Mouse (Mus musculus) CH12.LX (cell line): Measurements from ENCODE around the gene Ctnnd1. TPM values are rescaled to one million over a fixed set of nuclear protein-coding genes. Genes with fewer than 3 reads are reported as not detected.
A peak's percentile ranks its signal among the peaks of the same experiment; 100 is the strongest.

Experiments
- DNase-seq: peaks from one replicate; pipeline ENCODE4 v3.0.0-alpha.2; 2013; ENCODE audit errors: extremely low read depth
- H3K27ac ChIP-seq: 2 replicates; pipeline ENCODE4 v1.5.1; 2012; ENCODE audit warnings: low read depth, mild to moderate bottlenecking, control low read depth, moderate library complexity; ENCODE audit not compliant: insufficient read depth
- H3K27me3 ChIP-seq: replicated peaks from 2 replicates; pipeline ENCODE3; 2012; ENCODE audit warnings: inconsistent platforms
- H3K36me3 ChIP-seq, 2 experiments: replicated peaks in 1 of 2; 2 replicates each; pipeline versions ENCODE3 to v1.6.1; 2012; ENCODE audit warnings: inconsistent platforms in 1 of 2, low read length in 1 of 2, mild to moderate bottlenecking in 1 of 2, mixed read lengths in 1 of 2, moderate library complexity in 1 of 2; ENCODE audit not compliant: control insufficient read depth in 1 of 2, insufficient read depth in 1 of 2
- H3K4me1 ChIP-seq, 2 experiments: 2 replicates each; pipeline ENCODE4 v1.6.1; 2012; ENCODE audit warnings: inconsistent platforms in 1 of 2, moderate library complexity in 1 of 2; ENCODE audit not compliant: insufficient read depth in 2 of 2, control insufficient read depth in 1 of 2
- H3K4me2 ChIP-seq: 2 replicates; pipeline ENCODE4 v1.6.1; 2012; ENCODE audit warnings: low read depth, mild to moderate bottlenecking, control low read depth; ENCODE audit not compliant: poor library complexity, insufficient read depth, severe bottlenecking
- H3K4me3 ChIP-seq, 3 experiments: fragments of 150-350 bp in 1 of 3; sonication (generic) in 1 of 3; replicated peaks in 1 of 3; 2 replicates each; pipeline versions ENCODE3 to v1.5.1; 2011 to 2012; ENCODE audit warnings: low read depth in 2 of 3, low read length in 2 of 3, mild to moderate bottlenecking in 2 of 3, moderate library complexity in 2 of 3, control low read depth in 1 of 3, improper control_type of control experiment in 1 of 3, inconsistent platforms in 1 of 3, mixed read lengths in 1 of 3; ENCODE audit not compliant: poor library complexity in 1 of 3
- H3K79me2 ChIP-seq: replicated peaks from 2 replicates; pipeline ENCODE4 v1.6.1; 2012; ENCODE audit warnings: mild to moderate bottlenecking, moderate library complexity; ENCODE audit not compliant: control insufficient read depth, poor library complexity, insufficient read depth, severe bottlenecking; ENCODE audit errors: extremely low read depth
- H3K9ac ChIP-seq: 2 replicates; pipeline ENCODE4 v1.6.1; 2012; ENCODE audit warnings: low read depth, mild to moderate bottlenecking, control low read depth, moderate library complexity; ENCODE audit not compliant: insufficient read depth
- H3K9me3 ChIP-seq: replicated peaks from 2 replicates; pipeline ENCODE3; 2012; ENCODE audit warnings: low read length, inconsistent platforms, mixed read lengths
- CHD1 ChIP-seq: IDR thresholded peaks from 2 replicates; pipeline ENCODE4 v1.6.1; 2012; ENCODE audit warnings: low read depth, low read length, improper control_type of control experiment, inconsistent platforms
- E2F4 ChIP-seq: IDR thresholded peaks from 2 replicates; pipeline ENCODE4 v1.6.1; 2011; ENCODE audit warnings: low read depth, low read length, improper control_type of control experiment; ENCODE audit not compliant: insufficient replicate concordance
- EP300 ChIP-seq: IDR thresholded peaks from 2 replicates; pipeline ENCODE4 v1.6.1; 2011; ENCODE audit warnings: low read length, improper control_type of control experiment
- JUN ChIP-seq: IDR thresholded peaks from 2 replicates; pipeline ENCODE4 v1.6.1; 2011; ENCODE audit warnings: low read depth, mild to moderate bottlenecking, low read length, improper control_type of control experiment, moderate library complexity; ENCODE audit not compliant: insufficient read depth
- MAX ChIP-seq: IDR thresholded peaks from 2 replicates; pipeline ENCODE4 v1.6.1; 2011; ENCODE audit warnings: low read length, improper control_type of control experiment
- NELFE ChIP-seq: IDR thresholded peaks from 2 replicates; pipeline ENCODE4 v1.6.1; 2011; ENCODE audit warnings: low read depth, low read length, improper control_type of control experiment
- NRF1 ChIP-seq: IDR thresholded peaks from 2 replicates; pipeline ENCODE4 v1.6.1; 2014; ENCODE audit warnings: low read depth, mild to moderate bottlenecking, inconsistent platforms, low read length, improper control_type of control experiment, moderate library complexity
- PAX5 ChIP-seq: IDR thresholded peaks from 2 replicates; pipeline ENCODE4 v1.6.1; 2012; ENCODE audit warnings: low read length, inconsistent platforms, mixed read lengths
- POLR2A ChIP-seq: IDR thresholded peaks from 2 replicates; pipeline ENCODE4 v1.6.1; 2011; ENCODE audit warnings: low read depth, mild to moderate bottlenecking, improper control_type of control experiment, low read length
- RAD21 ChIP-seq: IDR thresholded peaks from 2 replicates; pipeline ENCODE4 v1.6.1; 2011; ENCODE audit warnings: low read depth, mild to moderate bottlenecking, low read length, improper control_type of control experiment, moderate library complexity
- USF1 ChIP-seq: IDR thresholded peaks from 2 replicates; pipeline ENCODE4 v1.6.1; 2014; ENCODE audit warnings: low read depth, mild to moderate bottlenecking, inconsistent platforms, low read length, improper control_type of control experiment
- USF2 ChIP-seq: conservative IDR thresholded peaks from 2 replicates; pipeline ENCODE4 v1.6.1; 2011; ENCODE audit warnings: low read depth, low read length, improper control_type of control experiment
- ZKSCAN1 ChIP-seq: IDR thresholded peaks from 2 replicates; pipeline ENCODE4 v1.6.1; 2012; ENCODE audit warnings: low read depth, inconsistent platforms, low read length, improper control_type of control experiment, borderline replicate concordance
- ZMIZ1 ChIP-seq: IDR thresholded peaks from 2 replicates; pipeline ENCODE4 v1.6.1; 2012; ENCODE audit warnings: low read depth, mild to moderate bottlenecking, inconsistent platforms, low read length, improper control_type of control experiment
- ZNF384 ChIP-seq: IDR thresholded peaks from 2 replicates; pipeline ENCODE4 v1.6.1; 2012; ENCODE audit warnings: low read depth, low read length, improper control_type of control experiment, inconsistent platforms
- dilution Hi-C: fragments of 300-500 bp; cut with MboI; formaldehyde crosslinking; loops from 2 replicates; pipeline ENCODE4 v1.14.3; 2020; ENCODE audit warnings: low sequenced_read_pairs; ENCODE audit not compliant: extremely low pct_unique_long_range_greater_than_20kb, extremely low pct_ligation_motif_present
- in situ Hi-C: fragments of 300-500 bp; cut with MboI; formaldehyde crosslinking; loops from 3 replicates; pipeline ENCODE4 v1.14.3; 2019; ENCODE audit warnings: low sequenced_read_pairs, low pct_ligation_motif_present, low pct_unique_long_range_greater_than_20kb, mixed read lengths
- polyA plus RNA-seq: library from polyadenylated mRNA; unstranded; fragments of >175 nt; gene quantifications from 2 replicates; pipeline ENCODE4 v1.2.1, GENCODE M21; 2012; ENCODE audit warnings: low read depth; ENCODE audit not compliant: insufficient read length
- total RNA-seq, 2 experiments: library from RNA; depleted of rRNA; stranded (reverse); fragments of 300-350 nt in 1 of 2; fragments of >200 nt in 1 of 2; gene quantifications; 2 replicates each; pipeline ENCODE4 v1.2.3; 2012 to 2014

Ctnnd1 gene
- total and polyA plus RNA-seq, 3 experiments: 0.38 to 2.8 (median 1.2) TPM

GRCm38 (mm10) chr2:84648369-84648768 is 2.2 kb downstream of the Ctnnd1 start:
- Histone ChIP-seq H3K79me2 (peaks cover 2% of the 10 kb centered on the region; the same call in 1 of the 2 replicates), H3K4me3 (peak overlapping the region in 1 of 3 experiments; percentile 18), H3K27me3 (no peaks in the 10 kb centered on the region), H3K4me2 (no peak overlapping the region), H3K9ac (no peak overlapping the region), H3K27ac (no peak overlapping the region), H3K4me1 (no peaks in the 10 kb centered on the region), H3K9me3 (no peaks in the 10 kb centered on the region), H3K36me3 (no peaks in the 10 kb centered on the region)
- DNase-seq: no peak
- TF ChIP-seq NELFE (no peak), USF1 (no peak), NRF1 (no peak), POLR2A (no peak)
- in situ Hi-C loops: no loop called here
- dilution Hi-C loops: no loop called here

DNA sequence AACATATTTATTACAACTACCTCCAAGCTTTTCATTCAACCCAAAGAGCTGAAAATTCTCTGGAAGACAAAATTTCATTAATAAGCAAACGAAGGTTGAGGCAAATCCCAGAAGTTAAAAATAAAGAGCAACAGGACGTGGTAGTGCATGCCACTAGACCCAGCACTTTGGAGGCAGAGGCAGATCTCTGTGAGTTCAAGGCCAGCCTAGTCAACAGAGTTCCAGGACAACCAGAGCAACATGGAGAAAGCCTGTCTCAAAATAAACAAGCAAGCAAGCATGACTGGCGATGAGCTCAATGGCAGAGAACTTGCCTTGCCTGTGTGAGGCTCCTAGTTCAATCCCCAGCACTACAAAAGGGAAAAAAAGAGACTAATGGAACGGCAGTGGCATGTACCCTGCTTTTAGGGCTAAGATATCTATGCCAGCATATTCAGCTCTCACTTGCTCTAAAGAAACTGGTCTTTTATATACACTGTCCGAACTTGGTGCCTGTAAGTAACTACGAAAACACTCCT is 3.5 kb downstream of the Ctnnd1 start:
- TF ChIP-seq MAX: no peak
- no peak for TF ChIP-seq CHD1
- no peaks in the 10 kb centered on the region for H3K27me3 ChIP-seq
- H3K79me2 ChIP-seq: peaks cover 2% of the 10 kb centered on the region; the same call in 1 of the 2 replicates
- H3K4me3 ChIP-seq: no peak overlapping the region
- H3K27ac ChIP-seq: no peak overlapping the region
- in situ Hi-C loops (no loop called here), dilution Hi-C loops (no loop called here)
- no peaks in the 10 kb centered on the region for H3K36me3 ChIP-seq
- no peak overlapping the region for H3K4me2 ChIP-seq
- H3K9me3 ChIP-seq: no peaks in the 10 kb centered on the region
- no peaks in the 10 kb centered on the region for H3K4me1 ChIP-seq
- DNase-seq: no peak
- H3K9ac ChIP-seq: no peak overlapping the region

DNA sequence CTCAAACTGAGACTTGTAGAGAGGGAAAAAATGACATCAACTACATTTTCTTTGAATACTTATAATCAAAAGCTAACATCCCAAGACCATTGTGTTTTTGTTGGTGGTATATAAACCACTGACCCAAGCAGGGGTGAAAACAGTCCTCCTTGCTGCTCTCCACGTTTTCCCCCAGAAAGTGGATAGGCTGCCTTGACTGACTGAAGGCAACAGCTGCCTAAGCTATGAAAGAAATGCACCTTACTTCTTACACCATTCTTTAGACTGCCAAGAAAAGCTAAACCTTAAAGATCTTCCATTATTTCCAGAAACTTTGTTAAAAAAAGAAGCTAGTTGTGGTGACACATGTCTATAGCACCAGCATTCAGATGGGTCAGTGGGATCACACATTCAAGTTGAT is 4.4 kb downstream of the Ctnnd1 start:
- no peak overlapping the region for H3K27ac ChIP-seq
- no peaks in the 10 kb centered on the region for H3K27me3 ChIP-seq
- no peak overlapping the region for H3K4me2 ChIP-seq
- H3K79me2 ChIP-seq: peaks cover 2% of the 10 kb centered on the region; the same call in 1 of the 2 replicates
- no peaks in the 10 kb centered on the region for H3K4me1 ChIP-seq
- no peaks in the 10 kb centered on the region for H3K36me3 ChIP-seq
- dilution Hi-C loops (no loop called here), in situ Hi-C loops (no loop called here)
- TF ChIP-seq EP300: no peak
- TF ChIP-seq JUN: no peak
- TF ChIP-seq PAX5: no peak
- TF ChIP-seq ZKSCAN1: no peak
- TF ChIP-seq E2F4: no peak
- no peak for TF ChIP-seq RAD21
- TF ChIP-seq ZNF384: no peak
- no peak for TF ChIP-seq ZMIZ1
- no peak for TF ChIP-seq USF2
- no peak for TF ChIP-seq NRF1
- no peak for TF ChIP-seq USF1
- H3K9me3 ChIP-seq: no peaks in the 10 kb centered on the region
- no peak for DNase-seq
- H3K9ac ChIP-seq: no peak overlapping the region
- no peak overlapping the region for H3K4me3 ChIP-seq
